Mouse (Mus musculus) lung, postnatal 36 days (tissue): ENCODE data around the gene Dhcr24.

Experiments
- DNase-seq: peaks from one replicate; pipeline ENCODE4 v3.0.0; 2022; ENCODE audit warnings: mixed read lengths

Gene Dhcr24

GRCm38 (mm10) chr4:106613105-106613504, 52.3 kb downstream of the Dhcr24 start:
- DNase-seq: no peak

- DNase-seq: no peak
These were observed 52.7 kb downstream of the Dhcr24 start for GRCm38 (mm10) chr4:106613560-106613959.

- DNase-seq: peak; percentile 68
These were observed 53.5 kb downstream of the Dhcr24 start for GRCm38 (mm10) chr4:106614180-106614797.

GRCm38 (mm10) chr4:106614881-106615280, 54.0 kb downstream of the Dhcr24 start:
- DNase-seq: no peak

- DNase-seq: no peak
These were observed 54.8 kb downstream of the Dhcr24 start for GRCm38 (mm10) chr4:106615637-106616036.

- DNase-seq: no peak
These were observed 56.2 kb downstream of the Dhcr24 start, which contains the start of gene Lexm for GRCm38 (mm10) chr4:106617056-106617455. Gene Lexm (minus strand): TSS chr4:106617241.

GRCm38 (mm10) chr4:106618898-106619297, 58.1 kb downstream of the Dhcr24 start:
- DNase-seq: no peak

- no peak for DNase-seq
These were observed 60.6 kb downstream of the Dhcr24 start for GRCm38 (mm10) chr4:106621428-106621827.

- DNase-seq: peak; percentile 83
These were observed 61.2 kb downstream of the Dhcr24 start, which contains the start of gene Ttc22 for GRCm38 (mm10) chr4:106622030-106622493. Gene Ttc22 (plus strand): TSS chr4:106622432.

- no peak for DNase-seq
These were observed 61.9 kb downstream of the Dhcr24 start for GRCm38 (mm10) chr4:106622712-106623111.

- peak; percentile 48 for DNase-seq
These were observed 63.4 kb downstream of the Dhcr24 start for GRCm38 (mm10) chr4:106624271-106624670.

GRCm38 (mm10) chr4:106627809-106628208, 67.0 kb downstream of the Dhcr24 start:
- DNase-seq: no peak

- DNase-seq: peak; percentile 21
These were observed 68.0 kb downstream of the Dhcr24 start for GRCm38 (mm10) chr4:106628650-106629360.

GRCm38 (mm10) chr4:106629374-106629773, 68.5 kb downstream of the Dhcr24 start:
- DNase-seq: no peak

GRCm38 (mm10) chr4:106630333-106631220, 69.7 kb downstream of the Dhcr24 start:
- peak; percentile 80 for DNase-seq

- DNase-seq: no peak
These were observed 71.5 kb downstream of the Dhcr24 start for GRCm38 (mm10) chr4:106632313-106632712.

- no peak for DNase-seq
These were observed 72.6 kb downstream of the Dhcr24 start for GRCm38 (mm10) chr4:106633281-106634085.

GRCm38 (mm10) chr4:106634086-106634479, 73.2 kb downstream of the Dhcr24 start:
- DNase-seq: no peak
